Mouse (Mus musculus): ENCODE measurements around the gene Dock3.

Dock3 gene

DNA sequence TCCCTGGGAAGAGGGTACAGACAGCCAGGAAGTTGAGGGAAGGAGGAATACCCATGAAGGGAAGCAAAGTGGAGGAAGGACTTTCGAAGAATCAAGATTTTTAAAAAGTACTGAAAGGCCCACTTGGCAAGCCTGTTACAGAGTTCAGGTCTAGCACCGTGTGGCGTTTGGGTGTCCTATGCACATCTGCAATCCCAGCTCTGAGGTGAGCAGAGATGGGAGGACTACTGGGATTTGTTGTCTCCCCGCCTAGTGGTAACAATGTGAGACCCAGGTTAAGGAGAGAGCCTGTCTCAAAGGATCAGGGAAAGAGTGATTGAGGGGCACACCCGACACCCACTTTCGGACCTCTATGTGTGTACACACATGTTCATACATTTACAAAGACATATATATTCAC is 316.8 kb downstream of the Dock3 start:
- Histone ChIP-seq H3K4me3 (replicated peaks; ENCODE audit: low read length) (no peak overlapping the region), H3K27me3 (ENCODE audit: insufficient read depth, low read length) (no peaks in the 10 kb centered on the region), H3K9me3 (ENCODE audit: low read length) (no peaks in the 10 kb centered on the region), H3K36me3 (ENCODE audit: insufficient read depth, low read length) (no peaks in the 10 kb centered on the region), H3K4me1 (replicated peaks; ENCODE audit: low read depth, low read length) (no peaks in the 10 kb centered on the region)
- TF ChIP-seq NANOG (IDR thresholded peaks at IDR 0.05; ENCODE audit: borderline replicate concordance, low read length) (no peak), POU5F1 (IDR thresholded peaks at IDR 0.05; ENCODE audit: borderline replicate concordance, low read length) (no peak), CTCF (conservative IDR thresholded peaks at IDR 0.05; ENCODE audit: low read length) (no peak)

DNA sequence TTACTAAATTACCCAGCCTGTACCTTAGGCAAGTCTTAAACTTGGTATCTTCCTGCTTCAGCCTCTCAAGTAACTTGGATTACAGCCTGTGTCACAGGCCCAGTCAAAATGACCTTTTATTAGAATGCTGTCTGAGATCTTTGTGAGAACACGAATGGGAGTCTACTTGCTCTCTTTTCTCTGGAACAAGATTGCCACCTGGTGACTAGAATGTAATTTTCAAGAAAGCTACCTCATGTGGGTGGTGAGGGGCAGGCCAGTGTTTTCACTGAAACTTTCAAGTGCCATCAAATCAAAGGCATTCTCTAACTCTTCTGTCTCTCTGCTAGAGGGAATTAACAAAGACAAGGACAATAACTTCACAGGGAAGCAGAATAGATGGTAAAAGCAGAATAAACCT is 317.9 kb downstream of the Dock3 start:
- no peak for TF ChIP-seq CTCF (conservative IDR thresholded peaks at IDR 0.05; ENCODE audit: low read length)
- no peak for TF ChIP-seq POU5F1 (IDR thresholded peaks at IDR 0.05; ENCODE audit: borderline replicate concordance, low read length)
- no peak for TF ChIP-seq NANOG (IDR thresholded peaks at IDR 0.05; ENCODE audit: borderline replicate concordance, low read length)

DNA sequence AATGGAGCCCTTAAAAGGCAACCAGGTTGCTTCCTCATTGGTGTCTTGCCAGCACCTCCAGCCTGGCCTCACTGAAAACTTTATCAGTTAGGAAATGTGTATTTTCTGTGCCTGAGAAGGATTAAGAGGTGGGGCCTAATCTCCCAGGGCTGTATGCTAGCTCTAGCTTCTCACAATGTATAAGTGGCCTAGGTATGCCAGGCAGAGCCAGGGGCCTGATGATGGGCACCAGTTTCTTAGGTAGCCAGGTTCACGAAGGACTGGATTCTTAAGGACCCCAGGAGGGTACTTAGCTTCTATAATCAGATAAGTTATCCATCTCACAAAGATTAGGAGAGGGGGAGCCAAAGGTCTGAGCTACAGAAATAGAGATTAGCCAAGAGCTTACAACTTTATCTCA is 320.1 kb downstream of the Dock3 start:
- H3K4me3 ChIP-seq (replicated peaks; ENCODE audit: low read length): no peak overlapping the region
- no peaks in the 10 kb centered on the region for H3K27me3 ChIP-seq (ENCODE audit: insufficient read depth, low read length)
- H3K36me3 ChIP-seq (ENCODE audit: insufficient read depth, low read length): no peaks in the 10 kb centered on the region
- no peaks in the 10 kb centered on the region for H3K4me1 ChIP-seq (replicated peaks; ENCODE audit: low read depth, low read length)
- TF ChIP-seq POU5F1 (IDR thresholded peaks at IDR 0.05; ENCODE audit: borderline replicate concordance, low read length): no peak
- no peak for TF ChIP-seq CTCF (conservative IDR thresholded peaks at IDR 0.05; ENCODE audit: low read length)
- no peak for TF ChIP-seq NANOG (IDR thresholded peaks at IDR 0.05; ENCODE audit: borderline replicate concordance, low read length)
- H3K9me3 ChIP-seq (ENCODE audit: low read length): no peaks in the 10 kb centered on the region

More for the DNA sequence above, 317.9 kb downstream of the Dock3 start:
- no peaks in the 10 kb centered on the region for H3K9me3 ChIP-seq (ENCODE audit: low read length)
- H3K36me3 ChIP-seq (ENCODE audit: insufficient read depth, low read length): no peaks in the 10 kb centered on the region
- no peaks in the 10 kb centered on the region for H3K27me3 ChIP-seq (ENCODE audit: insufficient read depth, low read length)
- no peaks in the 10 kb centered on the region for H3K4me1 ChIP-seq (replicated peaks; ENCODE audit: low read depth, low read length)
- no peak overlapping the region for H3K4me3 ChIP-seq (replicated peaks; ENCODE audit: low read length)

DNA sequence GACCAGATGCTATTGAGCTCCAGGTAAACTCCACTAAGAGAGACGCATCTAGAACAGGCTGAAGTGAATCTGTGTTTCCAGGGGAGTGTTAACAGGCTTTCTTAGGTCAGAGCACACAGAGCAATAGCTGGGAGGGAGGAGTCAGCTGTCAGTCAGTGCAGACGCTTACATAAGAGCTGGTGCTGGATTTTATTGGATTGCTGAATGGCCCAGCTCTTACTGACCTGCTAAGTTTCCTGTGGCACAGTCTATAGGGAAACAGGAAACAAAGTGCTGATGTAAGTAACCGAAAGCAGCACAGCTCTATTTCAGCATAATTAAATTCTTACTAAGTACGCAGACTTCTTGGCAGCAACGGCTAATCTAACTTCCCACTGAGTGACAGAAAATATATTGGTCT is 323.0 kb downstream of the Dock3 start:
- H3K27me3 ChIP-seq (ENCODE audit: insufficient read depth, low read length): no peaks in the 10 kb centered on the region
- H3K4me3 ChIP-seq (replicated peaks; ENCODE audit: low read length): no peak overlapping the region
- no peaks in the 10 kb centered on the region for H3K4me1 ChIP-seq (replicated peaks; ENCODE audit: low read depth, low read length)
- TF ChIP-seq CTCF (conservative IDR thresholded peaks at IDR 0.05; ENCODE audit: low read length) (no peak), NANOG (IDR thresholded peaks at IDR 0.05; ENCODE audit: borderline replicate concordance, low read length) (no peak), POU5F1 (IDR thresholded peaks at IDR 0.05; ENCODE audit: borderline replicate concordance, low read length) (no peak)
- H3K9me3 ChIP-seq (ENCODE audit: low read length): no peaks in the 10 kb centered on the region
- H3K36me3 ChIP-seq (ENCODE audit: insufficient read depth, low read length): no peaks in the 10 kb centered on the region

DNA sequence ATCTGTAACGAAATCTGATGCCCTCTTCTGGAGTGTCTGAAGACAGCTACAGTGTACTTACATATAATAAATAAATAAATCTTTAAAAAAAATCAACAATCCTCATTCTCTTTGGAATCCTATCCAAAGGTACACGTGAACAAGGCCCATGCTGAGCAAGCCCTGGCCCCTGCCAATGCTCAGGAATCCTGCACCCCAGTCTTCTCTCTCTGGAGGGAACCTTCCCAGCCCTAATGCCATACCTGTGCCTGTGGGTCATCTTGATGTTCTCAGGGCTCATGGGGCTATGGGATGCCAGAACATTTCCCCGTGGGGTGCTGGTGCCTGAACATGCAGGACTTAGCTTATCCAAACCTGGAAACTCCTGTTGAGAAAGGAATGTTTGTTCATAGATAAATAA is 323.5 kb downstream of the Dock3 start:
- H3K36me3 ChIP-seq (ENCODE audit: insufficient read depth, low read length): no peaks in the 10 kb centered on the region
- no peak for TF ChIP-seq CTCF (conservative IDR thresholded peaks at IDR 0.05; ENCODE audit: low read length)
- no peak for TF ChIP-seq NANOG (IDR thresholded peaks at IDR 0.05; ENCODE audit: borderline replicate concordance, low read length)
- TF ChIP-seq POU5F1 (IDR thresholded peaks at IDR 0.05; ENCODE audit: borderline replicate concordance, low read length): no peak
- H3K9me3 ChIP-seq (ENCODE audit: low read length): no peaks in the 10 kb centered on the region
- H3K4me1 ChIP-seq (replicated peaks; ENCODE audit: low read depth, low read length): no peaks in the 10 kb centered on the region
- H3K27me3 ChIP-seq (ENCODE audit: insufficient read depth, low read length): no peaks in the 10 kb centered on the region
- H3K4me3 ChIP-seq (replicated peaks; ENCODE audit: low read length): no peak overlapping the region

DNA sequence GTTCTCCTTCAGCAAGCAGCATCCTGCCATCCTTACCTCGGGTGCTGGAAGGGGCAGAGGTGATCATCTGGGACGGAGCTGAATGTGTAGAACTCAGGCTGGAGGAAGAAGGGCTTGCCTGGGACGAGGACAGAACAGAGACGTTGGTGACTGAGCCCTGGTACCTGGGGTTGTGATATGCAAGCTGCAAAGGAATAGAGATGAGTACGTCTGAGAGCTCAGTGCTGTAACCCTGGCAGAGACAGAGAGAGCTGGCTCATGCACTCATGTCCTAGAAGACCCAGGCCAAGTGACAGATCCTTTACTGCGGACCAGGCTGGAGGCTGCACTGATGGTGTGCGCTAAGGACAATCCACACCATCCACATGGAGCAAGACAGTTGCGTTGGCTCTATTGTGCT is 325.1 kb downstream of the Dock3 start:
- H3K27me3 ChIP-seq (ENCODE audit: insufficient read depth, low read length): peaks cover 1% of the 10 kb centered on the region; the same call in 1 of the 2 replicates
- H3K4me1 ChIP-seq (replicated peaks; ENCODE audit: low read depth, low read length): no peaks in the 10 kb centered on the region
- H3K36me3 ChIP-seq (ENCODE audit: insufficient read depth, low read length): no peaks in the 10 kb centered on the region
- TF ChIP-seq POU5F1 (IDR thresholded peaks at IDR 0.05; ENCODE audit: borderline replicate concordance, low read length): no peak
- TF ChIP-seq CTCF (conservative IDR thresholded peaks at IDR 0.05; ENCODE audit: low read length): no peak
- TF ChIP-seq NANOG (IDR thresholded peaks at IDR 0.05; ENCODE audit: borderline replicate concordance, low read length): no peak
- H3K9me3 ChIP-seq (ENCODE audit: low read length): no peaks in the 10 kb centered on the region
- H3K4me3 ChIP-seq (replicated peaks; ENCODE audit: low read length): no peak overlapping the region

DNA sequence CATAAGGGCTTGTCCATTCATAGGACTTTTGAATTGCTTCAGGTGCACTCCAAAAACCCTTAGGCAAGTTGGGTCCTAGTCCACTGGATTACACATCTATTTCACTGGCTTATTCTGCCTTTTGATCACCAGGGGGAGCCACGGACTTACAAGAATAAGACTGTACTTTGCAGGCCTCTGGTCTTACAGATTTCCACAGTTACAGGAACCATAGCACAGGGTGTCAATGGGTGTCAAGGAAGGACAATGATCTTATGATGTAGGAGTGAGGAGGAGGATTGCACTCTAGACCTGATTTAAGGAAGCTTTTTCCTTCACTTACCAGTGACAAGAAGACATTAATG is 327.9 kb downstream of the Dock3 start:
- no peaks in the 10 kb centered on the region for H3K4me1 ChIP-seq (replicated peaks; ENCODE audit: low read depth, low read length)
- H3K9me3 ChIP-seq (ENCODE audit: low read length): 0 out of 2 replicates have a peak, but pooled peaks cover 3% of the 10 kb centered on the region
- no peaks in the 10 kb centered on the region for H3K36me3 ChIP-seq (ENCODE audit: insufficient read depth, low read length)
- TF ChIP-seq POU5F1 (IDR thresholded peaks at IDR 0.05; ENCODE audit: borderline replicate concordance, low read length): no peak
- TF ChIP-seq CTCF (conservative IDR thresholded peaks at IDR 0.05; ENCODE audit: low read length): peak; percentile 57
- peaks cover 3% of the 10 kb centered on the region; the same call in 1 of the 2 replicates for H3K27me3 ChIP-seq (ENCODE audit: insufficient read depth, low read length)
- H3K4me3 ChIP-seq (replicated peaks; ENCODE audit: low read length): no peak overlapping the region

DNA sequence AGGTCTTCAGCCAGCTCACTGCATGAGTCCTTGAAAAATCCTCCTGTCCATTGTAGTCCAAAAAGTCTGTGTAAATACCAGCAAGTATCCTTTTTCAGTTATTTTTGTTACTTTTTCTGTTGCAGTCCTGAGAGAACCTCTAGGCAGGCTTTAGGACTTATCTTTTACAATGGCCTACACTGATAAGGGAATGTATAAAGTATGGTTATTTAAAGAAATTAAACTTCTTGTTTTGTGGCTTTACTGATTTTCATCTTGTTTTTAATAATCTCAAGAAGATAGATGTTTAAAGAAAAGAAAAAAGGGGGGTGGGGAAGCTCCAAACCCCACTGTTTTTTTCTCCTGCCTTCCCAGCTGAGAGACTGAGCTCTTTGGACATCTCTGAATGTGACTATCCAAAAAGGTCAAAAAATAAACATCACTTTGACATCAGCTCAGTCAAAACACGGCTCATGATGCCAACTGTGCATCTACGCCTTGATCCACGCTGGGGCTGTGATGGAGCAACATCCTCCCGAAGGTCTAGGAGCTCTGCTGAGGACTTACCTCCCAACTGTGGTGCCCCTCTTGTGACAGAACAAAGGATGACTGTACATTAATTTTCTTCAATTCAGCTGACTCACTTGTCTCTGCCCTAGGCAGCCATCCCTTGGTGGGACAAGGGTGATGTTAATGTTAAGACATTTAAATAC is 328.5 kb downstream of the Dock3 start:
- no peak for TF ChIP-seq POU5F1 (IDR thresholded peaks at IDR 0.05; ENCODE audit: borderline replicate concordance, low read length)
- TF ChIP-seq CTCF (conservative IDR thresholded peaks at IDR 0.05; ENCODE audit: low read length): no peak
- TF ChIP-seq NANOG (IDR thresholded peaks at IDR 0.05; ENCODE audit: borderline replicate concordance, low read length): no peak
- 0 out of 2 replicates have a peak, but pooled peaks cover 3% of the 10 kb centered on the region for H3K9me3 ChIP-seq (ENCODE audit: low read length)
- H3K27me3 ChIP-seq (ENCODE audit: insufficient read depth, low read length): peaks cover 3% of the 10 kb centered on the region; the same call in 1 of the 2 replicates
- no peaks in the 10 kb centered on the region for H3K36me3 ChIP-seq (ENCODE audit: insufficient read depth, low read length)
- H3K4me3 ChIP-seq (replicated peaks; ENCODE audit: low read length): no peak overlapping the region
- no peaks in the 10 kb centered on the region for H3K4me1 ChIP-seq (replicated peaks; ENCODE audit: low read depth, low read length)

DNA sequence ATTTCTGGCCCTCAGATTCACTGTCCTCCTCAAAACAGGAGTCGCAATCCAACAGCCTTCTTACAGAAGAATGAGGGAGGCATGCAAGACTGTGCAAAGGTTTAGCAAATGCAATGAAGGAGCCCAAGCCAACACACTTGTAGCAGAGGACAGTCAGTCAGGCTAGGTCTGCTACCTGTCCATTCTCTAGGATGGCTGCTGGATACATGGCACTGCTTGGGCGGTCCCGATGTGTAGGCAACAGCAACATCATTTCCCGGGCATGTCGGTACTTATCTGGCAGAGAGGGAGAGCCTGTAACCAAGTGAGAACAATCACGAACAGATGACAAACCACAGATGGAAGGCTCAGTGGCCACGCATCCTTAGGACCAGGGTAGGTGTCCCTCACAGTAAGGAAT is 330.1 kb downstream of the Dock3 start:
- H3K27me3 ChIP-seq (ENCODE audit: insufficient read depth, low read length): peaks cover 3% of the 10 kb centered on the region; the same call in 1 of the 2 replicates

More for the DNA sequence above, 330.1 kb downstream of the Dock3 start:
- H3K4me3 ChIP-seq (replicated peaks; ENCODE audit: low read length): no peak overlapping the region
- H3K9me3 ChIP-seq (ENCODE audit: low read length): 0 out of 2 replicates have a peak, but pooled peaks cover 3% of the 10 kb centered on the region
- no peak for TF ChIP-seq CTCF (conservative IDR thresholded peaks at IDR 0.05; ENCODE audit: low read length)
- TF ChIP-seq POU5F1 (IDR thresholded peaks at IDR 0.05; ENCODE audit: borderline replicate concordance, low read length): no peak
- no peak for TF ChIP-seq NANOG (IDR thresholded peaks at IDR 0.05; ENCODE audit: borderline replicate concordance, low read length)
- no peaks in the 10 kb centered on the region for H3K36me3 ChIP-seq (ENCODE audit: insufficient read depth, low read length)
- no peaks in the 10 kb centered on the region for H3K4me1 ChIP-seq (replicated peaks; ENCODE audit: low read depth, low read length)

All from E14TG2a.4 (cell line).